Mouse (Mus musculus): ENCODE results near the gene Nat9. TPM values are rescaled to one million over a fixed set of nuclear protein-coding genes. Genes with fewer than 3 reads are reported as not detected.

Gene Nat9
- total RNA-seq, 2 experiments from 2014 or later: 20.5 to 20.6 TPM

GRCm38 (mm10) chr11:115225301-115225700 lies 37.6 kb upstream of the Nat9 start:
- no peak overlapping the region for H3K4me3 ChIP-seq
- peak overlapping the region; percentile 87 for H3K27ac ChIP-seq
- no peak for TF ChIP-seq CTCF (conservative IDR thresholded peaks at IDR 0.05)
- DNase-seq (ENCODE audit: low spot score in 2 of 2): peak in 1 of 2 experiments; percentile 56

GRCm38 (mm10) chr11:115224889-115225288 lies 37.2 kb upstream of the Nat9 start:
- Histone ChIP-seq H3K27ac (peak overlapping the region; percentile 87), H3K4me3 (no peak overlapping the region)
- peak in 1 of 2 experiments; percentile 68 for DNase-seq (ENCODE audit: low spot score in 2 of 2)
- TF ChIP-seq CTCF (conservative IDR thresholded peaks at IDR 0.05): peak; percentile 81

GRCm38 (mm10) chr11:115223877-115224276 lies 36.2 kb upstream of the Nat9 start:
- TF ChIP-seq CTCF (conservative IDR thresholded peaks at IDR 0.05): no peak
- Histone ChIP-seq H3K27ac (peak overlapping the region; percentile 87), H3K4me3 (no peak overlapping the region)
- DNase-seq (ENCODE audit: low spot score in 2 of 2): no peak

- peak overlapping the region; percentile 87 for H3K27ac ChIP-seq
- TF ChIP-seq CTCF (conservative IDR thresholded peaks at IDR 0.05): no peak
- DNase-seq (ENCODE audit: low spot score in 2 of 2): no peak
- H3K4me3 ChIP-seq: no peak overlapping the region
Observed at GRCm38 (mm10) chr11:115223451-115223850, 35.8 kb upstream of the Nat9 start.

GRCm38 (mm10) chr11:115222570-115222969 lies 34.9 kb upstream of the Nat9 start:
- TF ChIP-seq CTCF (conservative IDR thresholded peaks at IDR 0.05): no peak
- DNase-seq (ENCODE audit: low spot score in 2 of 2): no peak
- peak overlapping the region; percentile 87; the same call in 1 of the 2 replicates for H3K27ac ChIP-seq
- no peak overlapping the region for H3K4me3 ChIP-seq

GRCm38 (mm10) chr11:115222077-115222476 lies 34.4 kb upstream of the Nat9 start:
- no peak for TF ChIP-seq CTCF (conservative IDR thresholded peaks at IDR 0.05)
- no peak overlapping the region for H3K4me3 ChIP-seq
- H3K27ac ChIP-seq: no peak overlapping the region
- DNase-seq (ENCODE audit: low spot score in 2 of 2): no peak

- no peak for TF ChIP-seq CTCF (conservative IDR thresholded peaks at IDR 0.05)
- no peak overlapping the region for H3K27ac ChIP-seq
- DNase-seq (ENCODE audit: low spot score in 2 of 2): no peak
- H3K4me3 ChIP-seq: no peak overlapping the region
Observed at GRCm38 (mm10) chr11:115219685-115220084, 32.0 kb upstream of the Nat9 start.

GRCm38 (mm10) chr11:115219263-115219662 lies 31.6 kb upstream of the Nat9 start:
- no peak for TF ChIP-seq CTCF (conservative IDR thresholded peaks at IDR 0.05)
- no peak for DNase-seq (ENCODE audit: low spot score in 2 of 2)
- Histone ChIP-seq H3K4me3 (no peak overlapping the region), H3K27ac (no peak overlapping the region)

GRCm38 (mm10) chr11:115217439-115218410 lies 30.1 kb upstream of the Nat9 start:
- Histone ChIP-seq H3K4me3 (no peak overlapping the region), H3K27ac (no peak overlapping the region)
- DNase-seq (ENCODE audit: low spot score in 2 of 2): no peak
- TF ChIP-seq CTCF (conservative IDR thresholded peaks at IDR 0.05): no peak

- no peak overlapping the region for H3K27ac ChIP-seq
- H3K4me3 ChIP-seq: no peak overlapping the region
- no peak for TF ChIP-seq CTCF (conservative IDR thresholded peaks at IDR 0.05)
- DNase-seq (ENCODE audit: low spot score in 2 of 2): no peak
Observed at GRCm38 (mm10) chr11:115215123-115215522, 27.5 kb upstream of the Nat9 start.

- H3K27ac ChIP-seq: peak overlapping the region; percentile 21; the same call in 1 of the 2 replicates
Observed at GRCm38 (mm10) chr11:115212116-115212515, 24.5 kb upstream of the Nat9 start.

GRCm38 (mm10) chr11:115209958-115210357 lies 22.3 kb upstream of the Nat9 start:
- no peak overlapping the region for H3K4me3 ChIP-seq
- DNase-seq (ENCODE audit: low spot score in 2 of 2): no peak
- peak overlapping the region; percentile 34 for H3K27ac ChIP-seq
- no peak for TF ChIP-seq CTCF (conservative IDR thresholded peaks at IDR 0.05)

More at GRCm38 (mm10) chr11:115212116-115212515, 24.5 kb upstream of the Nat9 start:
- no peak for TF ChIP-seq CTCF (conservative IDR thresholded peaks at IDR 0.05)
- no peak overlapping the region for H3K4me3 ChIP-seq
- no peak for DNase-seq (ENCODE audit: low spot score in 2 of 2)

- DNase-seq (ENCODE audit: low spot score in 2 of 2): no peak
- no peak for TF ChIP-seq CTCF (conservative IDR thresholded peaks at IDR 0.05)
- H3K27ac ChIP-seq: peak overlapping the region; percentile 34
- H3K4me3 ChIP-seq: no peak overlapping the region
Observed at GRCm38 (mm10) chr11:115208776-115209732, 21.4 kb upstream of the Nat9 start.
